Mouse (Mus musculus) liver, embryonic 11.5 days (tissue): ENCODE data around the gene Clock. TPM values are rescaled to one million over a fixed set of nuclear protein-coding genes. Genes with fewer than 3 reads are reported as not detected.

Source experiments
- ATAC-seq: fragments of 200-750 bp; cut with Nextera tagmentation; replicated peaks from 2 replicates; pipeline ENCODE4 v1.8.0; 2017; ENCODE audit warnings: moderate number of reproducible peaks, mild to moderate bottlenecking, moderate TSS enrichment, moderate library complexity; ENCODE audit not compliant: low FRiP score
- DNase-seq: peaks from one replicate; pipeline ENCODE4 v3.0.0-alpha.2; 2017; ENCODE audit warnings: low spot score
- H3K27ac ChIP-seq: fragments of 300-500 bp; sonication (generic); 2 replicates; pipeline ENCODE4 v1.5.1; 2014; ENCODE audit warnings: mild to moderate bottlenecking, low read depth, low read length, control low read depth
- H3K27me3 ChIP-seq: fragments of 300-500 bp; sonication (generic); replicated peaks from 2 replicates; pipeline ENCODE4 v1.6.1; 2014; ENCODE audit warnings: low read length, mixed read lengths; ENCODE audit not compliant: control insufficient read depth, insufficient read depth
- H3K36me3 ChIP-seq: fragments of 300-500 bp; sonication (generic); 2 replicates; pipeline ENCODE4 v1.6.1; 2014; ENCODE audit warnings: mild to moderate bottlenecking, low read length, moderate library complexity, mixed read lengths; ENCODE audit not compliant: control insufficient read depth, insufficient read depth
- H3K4me1 ChIP-seq: fragments of 300-500 bp; sonication (generic); replicated peaks from 2 replicates; pipeline ENCODE4 v1.6.1; 2014; ENCODE audit warnings: low read length, mixed read lengths; ENCODE audit not compliant: control insufficient read depth, insufficient read depth
- H3K4me2 ChIP-seq: fragments of 300-500 bp; sonication (generic); 2 replicates; pipeline ENCODE4 v1.6.1; 2014; ENCODE audit warnings: mild to moderate bottlenecking, control low read depth, moderate library complexity
- H3K4me3 ChIP-seq: fragments of 300-500 bp; sonication (generic); 2 replicates; pipeline ENCODE4 v1.5.1; 2014; ENCODE audit warnings: low read depth, low read length, control low read depth
- H3K9ac ChIP-seq: fragments of 300-500 bp; sonication (generic); 2 replicates; pipeline ENCODE4 v1.6.1; 2014; ENCODE audit warnings: low read depth, low read length, control low read depth
- H3K9me3 ChIP-seq: fragments of 300-500 bp; sonication (generic); 2 replicates; pipeline ENCODE4 v1.6.1; 2016; ENCODE audit warnings: low read length, inconsistent platforms, mixed read lengths; ENCODE audit not compliant: control insufficient read depth
- WGBS: fragments of 180-500 bp; shearing (Covaris S2); extraction: QIAGEN DNeasy Blood & Tissue Kit; methylation state at CpG from one replicate; pipeline ENCODE4 v1.1.7; 2014; 5-methylcytosine and 5-hydroxymethylcytosine counted together
- polyA plus RNA-seq: library from polyadenylated mRNA; unstranded; fragments of >200 nt; fragmentation: Nextera tagmentation; extraction: Ambion mirVana; gene quantifications from 2 replicates; pipeline ENCODE4 v1.2.1, GENCODE M21; 2014

Gene Clock
- polyA plus RNA-seq, 1 experiment from 2014 or later, result 8.2 TPM

DNA sequence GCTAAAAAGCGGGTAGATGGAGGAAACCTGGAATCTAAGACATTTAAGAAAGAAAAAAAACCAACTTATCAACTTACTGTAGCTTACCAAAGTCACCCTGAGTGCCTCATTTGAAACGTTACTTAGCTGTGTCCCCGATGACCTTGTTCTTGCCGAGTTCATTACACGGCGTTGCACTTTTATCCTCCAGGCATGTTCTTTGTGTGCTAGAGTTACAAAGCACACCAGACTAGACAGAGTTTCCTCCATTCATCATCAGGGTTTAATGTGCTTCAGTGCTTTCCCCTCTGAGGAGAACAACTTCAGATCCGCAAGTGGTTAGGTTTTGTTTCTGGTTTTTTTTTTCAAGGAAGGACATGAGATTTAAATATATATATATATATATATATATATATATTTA is 139.8 kb downstream of the Clock start:
- DNase-seq (no peak), ATAC-seq (no peak)
- Histone ChIP-seq H3K4me2 (no peak overlapping the region), H3K4me1 (peaks cover 13% of the 10 kb centered on the region), H3K27ac (no peak overlapping the region), H3K4me3 (no peak overlapping the region), H3K9me3 (no peaks in the 10 kb centered on the region), H3K36me3 (no peaks in the 10 kb centered on the region), H3K9ac (no peak overlapping the region), H3K27me3 (no peaks in the 10 kb centered on the region)
- WGBS, result 90% methylated on average over 7 of the region's 7 CpGs

DNA sequence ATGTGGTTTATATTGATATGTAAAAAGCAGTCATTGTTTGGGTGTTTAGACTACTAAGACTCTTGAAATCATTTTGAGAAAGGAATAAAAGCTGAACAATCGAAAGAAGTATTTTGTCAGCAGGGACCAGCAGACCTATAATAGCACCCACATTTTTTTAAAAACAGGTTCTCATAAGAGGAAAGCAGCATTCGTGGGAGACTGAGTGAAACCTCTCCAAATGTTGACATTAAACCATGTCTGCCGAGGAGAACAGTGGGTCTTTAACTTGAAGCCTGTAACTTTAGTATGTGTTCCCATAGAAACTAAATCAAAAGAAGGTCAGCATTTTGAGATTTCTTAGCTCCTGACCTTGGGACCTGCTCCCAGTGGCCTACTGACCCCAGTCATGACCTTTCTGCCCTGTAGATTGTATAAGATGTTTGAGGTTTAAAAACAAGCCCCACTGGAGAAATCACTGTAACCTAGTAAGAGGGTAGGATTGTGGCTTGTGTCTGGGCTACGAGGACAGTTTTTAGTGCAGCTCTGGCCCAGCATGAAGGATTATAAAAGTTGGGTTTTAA is 140.7 kb downstream of the Clock start:
- no peaks in the 10 kb centered on the region for H3K36me3 ChIP-seq
- no peak overlapping the region for H3K4me2 ChIP-seq
- H3K27ac ChIP-seq, result no peak overlapping the region
- H3K27me3 ChIP-seq, result no peaks in the 10 kb centered on the region
- DNase-seq, result no peak
- H3K9me3 ChIP-seq, result no peaks in the 10 kb centered on the region
- H3K4me3 ChIP-seq, result no peak overlapping the region
- ATAC-seq, result no peak
- H3K4me1 ChIP-seq, result peaks cover 13% of the 10 kb centered on the region
- WGBS, result 75% methylated on average over 4 of the region's 4 CpGs
- H3K9ac ChIP-seq, result no peak overlapping the region

DNA sequence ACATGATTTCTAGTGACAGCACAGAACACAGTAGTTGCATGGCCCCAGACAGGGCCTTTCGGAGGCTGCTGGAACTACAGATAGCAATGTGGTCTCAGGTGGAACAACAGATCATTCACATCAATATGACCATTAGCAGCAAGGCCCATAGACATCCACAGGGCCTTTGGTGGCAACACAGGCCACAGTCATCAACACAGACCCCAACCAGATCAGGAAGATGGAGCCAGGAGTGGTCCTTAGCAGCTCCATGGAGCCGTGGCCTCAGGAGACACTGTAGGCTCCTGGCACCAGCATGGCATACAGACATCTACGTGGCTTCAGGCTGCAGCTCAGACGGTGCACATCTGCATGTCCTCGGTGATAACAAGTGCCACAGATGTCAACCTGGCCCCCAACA is 141.7 kb downstream of the Clock start:
- 0 out of 2 replicates have a peak, but pooled peaks have one; percentile 29 for ATAC-seq
- H3K4me3 ChIP-seq, result no peak overlapping the region
- no peak overlapping the region for H3K4me2 ChIP-seq
- no peak overlapping the region for H3K9ac ChIP-seq
- WGBS, result 62% methylated on average over 5 of the region's 5 CpGs
- DNase-seq, result peak; percentile 25
- no peaks in the 10 kb centered on the region for H3K9me3 ChIP-seq
- no peaks in the 10 kb centered on the region for H3K36me3 ChIP-seq
- H3K27ac ChIP-seq, result no peak overlapping the region
- H3K4me1 ChIP-seq, result peaks cover 13% of the 10 kb centered on the region
- no peaks in the 10 kb centered on the region for H3K27me3 ChIP-seq

DNA sequence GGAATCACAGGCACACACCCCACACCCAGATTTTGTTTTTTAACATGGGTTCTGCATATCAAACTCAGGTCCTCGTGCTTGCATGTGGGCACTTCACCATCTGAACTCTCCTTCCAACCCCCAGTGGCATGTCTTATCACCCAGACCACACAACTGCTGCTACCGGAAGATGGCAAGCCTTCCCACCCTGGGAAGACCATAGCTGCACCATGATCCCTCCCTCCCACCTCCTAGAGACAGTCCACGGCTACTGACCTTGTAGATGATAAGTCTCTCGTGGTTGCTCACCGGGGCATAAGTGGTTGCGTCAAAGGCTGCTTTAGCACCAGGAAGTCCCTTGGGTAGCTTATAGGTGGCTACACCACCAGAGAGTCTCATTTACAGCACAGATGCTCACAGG is 143.1 kb downstream of the Clock start:
- Histone ChIP-seq H3K27me3 (no peaks in the 10 kb centered on the region), H3K4me1 (peaks cover 13% of the 10 kb centered on the region), H3K9me3 (no peaks in the 10 kb centered on the region), H3K27ac (no peak overlapping the region), H3K36me3 (no peaks in the 10 kb centered on the region), H3K4me3 (no peak overlapping the region), H3K9ac (no peak overlapping the region), H3K4me2 (peak overlapping the region; percentile 22; the same call in 1 of the 2 replicates)
- ATAC-seq (peak; percentile 81), DNase-seq (no peak)
- WGBS, result 46% methylated on average over 6 of the region's 6 CpGs

DNA sequence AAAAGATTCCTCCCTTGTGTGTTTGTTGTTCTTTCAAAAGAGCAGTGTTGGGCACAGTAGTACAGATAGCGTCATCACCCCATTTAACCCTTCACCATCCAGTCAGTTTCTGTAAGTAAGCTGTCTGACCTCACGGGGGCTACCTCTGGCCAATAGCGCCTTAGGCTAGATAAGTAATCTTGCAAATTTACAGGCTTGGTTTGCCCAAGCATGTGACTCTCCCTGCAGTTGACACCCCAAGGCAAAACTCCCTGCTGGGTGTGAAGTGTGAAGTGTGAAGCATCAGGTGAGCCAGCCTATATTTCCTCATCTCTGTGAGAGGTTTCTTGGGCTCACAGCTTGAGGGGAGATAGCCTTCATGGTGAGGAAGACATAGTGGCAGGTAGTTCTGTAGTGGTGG is 144.5 kb downstream of the Clock start:
- WGBS, result 42% methylated on average over 3 of the region's 3 CpGs
- Histone ChIP-seq H3K4me1 (peaks cover 13% of the 10 kb centered on the region), H3K9ac (no peak overlapping the region), H3K36me3 (no peaks in the 10 kb centered on the region; the same call in 1 of the 2 replicates), H3K4me3 (no peak overlapping the region), H3K4me2 (no peak overlapping the region), H3K9me3 (no peaks in the 10 kb centered on the region), H3K27me3 (no peaks in the 10 kb centered on the region), H3K27ac (no peak overlapping the region)
- DNase-seq, result no peak
- ATAC-seq, result no peak

Other genes with a start within 250 kb of the Clock start
- gene Srd5a3, start 164.5 kb downstream of the Clock start, polyA plus RNA-seq, result 20.1 and 21.0 TPM in 2 replicates
- gene Tmem165, start 120.9 kb downstream of the Clock start, polyA plus RNA-seq, result 67.2 and 73.9 TPM in 2 replicates
- gene Pdcl2, start 26.4 kb upstream of the Clock start, polyA plus RNA-seq, result not detected in 2 replicates
- not detected in 2 replicates for gene Nmu, start 59.0 kb upstream of the Clock start, polyA plus RNA-seq
- gene Gm7271, start 179.2 kb upstream of the Clock start, polyA plus RNA-seq, result not detected in 2 replicates
- 28.3 and 33.1 TPM in 2 replicates for gene Exoc1, start 224.5 kb upstream of the Clock start, polyA plus RNA-seq